Mouse (Mus musculus) forebrain, embryonic 10.5 days (tissue): ENCODE measurements around the gene Bcl2l11. TPM values are rescaled to one million over a fixed set of nuclear protein-coding genes. Genes with fewer than 3 reads are reported as not detected.

Experiments
- DNase-seq: peaks from one replicate; pipeline ENCODE4 v3.0.0-alpha.2; 2017; ENCODE audit warnings: low spot score; ENCODE audit errors: extremely low spot score
- H3K27ac ChIP-seq: fragments of 300-500 bp; sonication (generic); 2 replicates; pipeline ENCODE4 v1.5.1; 2016; ENCODE audit warnings: mild to moderate bottlenecking
- H3K27me3 ChIP-seq: fragments of 300-500 bp; sonication (generic); 2 replicates; pipeline ENCODE4 v1.6.1; 2016; ENCODE audit warnings: mild to moderate bottlenecking; ENCODE audit not compliant: poor library complexity, severe bottlenecking
- H3K36me3 ChIP-seq: fragments of 300-500 bp; sonication (generic); replicated peaks from 2 replicates; pipeline ENCODE4 v1.6.1; 2016; ENCODE audit warnings: mild to moderate bottlenecking, moderate library complexity
- H3K4me1 ChIP-seq: fragments of 300-500 bp; sonication (generic); 2 replicates; pipeline ENCODE4 v1.6.1; 2016
- H3K4me3 ChIP-seq: fragments of 300-500 bp; sonication (generic); 2 replicates; pipeline ENCODE4 v1.5.1; 2016; ENCODE audit warnings: mild to moderate bottlenecking, moderate library complexity
- H3K9me3 ChIP-seq: fragments of 300-500 bp; sonication (generic); 2 replicates; pipeline ENCODE4 v1.6.1; 2016; ENCODE audit warnings: mild to moderate bottlenecking, moderate library complexity
- WGBS: fragments of 180-500 bp; shearing (Covaris S2); methylation state at CpG from one replicate; pipeline ENCODE4 v1.1.7; 2016; 5-methylcytosine and 5-hydroxymethylcytosine counted together
- polyA plus RNA-seq: library from polyadenylated mRNA; unstranded; fragments of >200 nt; fragmentation: Nextera tagmentation; extraction: Ambion mirVana; gene quantifications from 2 replicates; pipeline ENCODE4 v1.2.1, GENCODE M21; 2016

Gene Bcl2l11
- polyA plus RNA-seq, 1 experiment from 2014 or later = 22.1 TPM

- Histone ChIP-seq H3K9me3 (no peaks in the 10 kb centered on the region), H3K27ac (no peak overlapping the region), H3K27me3 (no peaks in the 10 kb centered on the region), H3K4me1 (peaks cover 7% of the 10 kb centered on the region; the same call in 1 of the 2 replicates), H3K36me3 (no peaks in the 10 kb centered on the region), H3K4me3 (no peak overlapping the region)
- WGBS = 98% methylated on average over 1 of the region's 1 CpGs
- DNase-seq = no peak
These were observed 61.4 kb downstream of the Bcl2l11 start for GRCm38 (mm10) chr2:128187277-128187676.

GRCm38 (mm10) chr2:128188461-128188860, 62.6 kb downstream of the Bcl2l11 start:
- WGBS = 96% methylated on average over 3 of the region's 3 CpGs
- Histone ChIP-seq H3K4me3 (no peak overlapping the region), H3K27ac (no peak overlapping the region), H3K36me3 (no peaks in the 10 kb centered on the region), H3K9me3 (no peaks in the 10 kb centered on the region), H3K27me3 (no peaks in the 10 kb centered on the region), H3K4me1 (peaks cover 7% of the 10 kb centered on the region; the same call in 1 of the 2 replicates)
- DNase-seq = no peak

GRCm38 (mm10) chr2:128189691-128190090, 63.9 kb downstream of the Bcl2l11 start:
- Histone ChIP-seq H3K4me3 (no peak overlapping the region), H3K4me1 (peaks cover 7% of the 10 kb centered on the region; the same call in 1 of the 2 replicates), H3K27me3 (no peaks in the 10 kb centered on the region), H3K9me3 (no peaks in the 10 kb centered on the region), H3K27ac (no peak overlapping the region), H3K36me3 (no peaks in the 10 kb centered on the region)
- WGBS = 65% methylated on average over 10 of the region's 10 CpGs
- no peak for DNase-seq

GRCm38 (mm10) chr2:128190196-128190595, 64.4 kb downstream of the Bcl2l11 start:
- Histone ChIP-seq H3K4me3 (no peak overlapping the region), H3K27me3 (no peaks in the 10 kb centered on the region), H3K9me3 (no peaks in the 10 kb centered on the region), H3K4me1 (peaks cover 7% of the 10 kb centered on the region; the same call in 1 of the 2 replicates), H3K27ac (no peak overlapping the region), H3K36me3 (no peaks in the 10 kb centered on the region)
- WGBS = 82% methylated on average over 5 of the region's 5 CpGs
- no peak for DNase-seq

- H3K4me1 ChIP-seq = peaks cover 7% of the 10 kb centered on the region; the same call in 1 of the 2 replicates
These were observed 67.6 kb downstream of the Bcl2l11 start for GRCm38 (mm10) chr2:128193411-128193810.

GRCm38 (mm10) chr2:128197379-128197778, 71.5 kb downstream of the Bcl2l11 start:
- no peak for DNase-seq
- no peaks in the 10 kb centered on the region for H3K27me3 ChIP-seq

More at GRCm38 (mm10) chr2:128193411-128193810, 67.6 kb downstream of the Bcl2l11 start:
- no peak overlapping the region for H3K27ac ChIP-seq
- 71% methylated on average over 4 of the region's 4 CpGs for WGBS
- DNase-seq = no peak
- H3K36me3 ChIP-seq = no peaks in the 10 kb centered on the region
- H3K9me3 ChIP-seq = no peaks in the 10 kb centered on the region
- H3K27me3 ChIP-seq = no peaks in the 10 kb centered on the region
- no peak overlapping the region for H3K4me3 ChIP-seq

GRCm38 (mm10) chr2:128203147-128203546, 77.3 kb downstream of the Bcl2l11 start:
- no peaks in the 10 kb centered on the region for H3K9me3 ChIP-seq
- WGBS = 89% methylated on average over 3 of the region's 3 CpGs

More at GRCm38 (mm10) chr2:128197379-128197778, 71.5 kb downstream of the Bcl2l11 start:
- Histone ChIP-seq H3K36me3 (no peaks in the 10 kb centered on the region), H3K9me3 (no peaks in the 10 kb centered on the region), H3K4me1 (no peaks in the 10 kb centered on the region), H3K27ac (no peak overlapping the region), H3K4me3 (no peak overlapping the region)
- 83% methylated on average over 3 of the region's 3 CpGs for WGBS

GRCm38 (mm10) chr2:128203749-128204405, 78.0 kb downstream of the Bcl2l11 start:
- no peaks in the 10 kb centered on the region for H3K4me1 ChIP-seq
- no peak overlapping the region for H3K27ac ChIP-seq
- H3K4me3 ChIP-seq = no peak overlapping the region
- no peak for DNase-seq
- H3K27me3 ChIP-seq = no peaks in the 10 kb centered on the region
- WGBS = 91% methylated on average over 6 of the region's 6 CpGs
- H3K36me3 ChIP-seq = no peaks in the 10 kb centered on the region
- H3K9me3 ChIP-seq = no peaks in the 10 kb centered on the region

More at GRCm38 (mm10) chr2:128203147-128203546, 77.3 kb downstream of the Bcl2l11 start:
- H3K4me3 ChIP-seq = no peak overlapping the region
- H3K4me1 ChIP-seq = no peaks in the 10 kb centered on the region
- no peaks in the 10 kb centered on the region for H3K27me3 ChIP-seq
- no peak overlapping the region for H3K27ac ChIP-seq
- no peaks in the 10 kb centered on the region for H3K36me3 ChIP-seq
- DNase-seq = no peak

GRCm38 (mm10) chr2:128208541-128208940, 82.7 kb downstream of the Bcl2l11 start:
- no peak overlapping the region for H3K27ac ChIP-seq
- no peaks in the 10 kb centered on the region for H3K36me3 ChIP-seq
- H3K4me3 ChIP-seq = no peak overlapping the region
- H3K4me1 ChIP-seq = peaks cover 19% of the 10 kb centered on the region
- 80% methylated on average over 1 of the region's 1 CpGs for WGBS
- H3K9me3 ChIP-seq = no peaks in the 10 kb centered on the region
- peaks cover 6% of the 10 kb centered on the region; the same call in 1 of the 2 replicates for H3K27me3 ChIP-seq
- DNase-seq = no peak

GRCm38 (mm10) chr2:128209841-128210329, 84.0 kb downstream of the Bcl2l11 start:
- Histone ChIP-seq H3K9me3 (no peaks in the 10 kb centered on the region), H3K27me3 (peaks cover 6% of the 10 kb centered on the region; the same call in 1 of the 2 replicates), H3K4me3 (no peak overlapping the region), H3K27ac (no peak overlapping the region), H3K4me1 (peaks cover 19% of the 10 kb centered on the region), H3K36me3 (no peaks in the 10 kb centered on the region)
- DNase-seq = no peak
- 77% methylated on average over 2 of the region's 2 CpGs for WGBS

- H3K4me1 ChIP-seq = peaks cover 19% of the 10 kb centered on the region
- peaks cover 6% of the 10 kb centered on the region; the same call in 1 of the 2 replicates for H3K27me3 ChIP-seq
- no peak overlapping the region for H3K4me3 ChIP-seq
- DNase-seq = no peak
- WGBS = 70% methylated on average over 9 of the region's 9 CpGs
- no peak overlapping the region for H3K27ac ChIP-seq
- H3K9me3 ChIP-seq = no peaks in the 10 kb centered on the region
- H3K36me3 ChIP-seq = no peaks in the 10 kb centered on the region
These were observed 84.5 kb downstream of the Bcl2l11 start for GRCm38 (mm10) chr2:128210376-128210775.

- Histone ChIP-seq H3K36me3 (no peaks in the 10 kb centered on the region), H3K27ac (peak overlapping the region; percentile 75)
- 11% methylated on average over 19 of the region's 19 CpGs for WGBS
These were observed 85.4 kb downstream of the Bcl2l11 start for GRCm38 (mm10) chr2:128211022-128211880.

More at GRCm38 (mm10) chr2:128211022-128211880, 85.4 kb downstream of the Bcl2l11 start:
- DNase-seq = peak; percentile 20
- Histone ChIP-seq H3K27me3 (peaks cover 6% of the 10 kb centered on the region; the same call in 1 of the 2 replicates), H3K4me3 (peak overlapping the region; percentile 32), H3K4me1 (peaks cover 19% of the 10 kb centered on the region), H3K9me3 (no peaks in the 10 kb centered on the region)
